In the genomic region with DNA sequence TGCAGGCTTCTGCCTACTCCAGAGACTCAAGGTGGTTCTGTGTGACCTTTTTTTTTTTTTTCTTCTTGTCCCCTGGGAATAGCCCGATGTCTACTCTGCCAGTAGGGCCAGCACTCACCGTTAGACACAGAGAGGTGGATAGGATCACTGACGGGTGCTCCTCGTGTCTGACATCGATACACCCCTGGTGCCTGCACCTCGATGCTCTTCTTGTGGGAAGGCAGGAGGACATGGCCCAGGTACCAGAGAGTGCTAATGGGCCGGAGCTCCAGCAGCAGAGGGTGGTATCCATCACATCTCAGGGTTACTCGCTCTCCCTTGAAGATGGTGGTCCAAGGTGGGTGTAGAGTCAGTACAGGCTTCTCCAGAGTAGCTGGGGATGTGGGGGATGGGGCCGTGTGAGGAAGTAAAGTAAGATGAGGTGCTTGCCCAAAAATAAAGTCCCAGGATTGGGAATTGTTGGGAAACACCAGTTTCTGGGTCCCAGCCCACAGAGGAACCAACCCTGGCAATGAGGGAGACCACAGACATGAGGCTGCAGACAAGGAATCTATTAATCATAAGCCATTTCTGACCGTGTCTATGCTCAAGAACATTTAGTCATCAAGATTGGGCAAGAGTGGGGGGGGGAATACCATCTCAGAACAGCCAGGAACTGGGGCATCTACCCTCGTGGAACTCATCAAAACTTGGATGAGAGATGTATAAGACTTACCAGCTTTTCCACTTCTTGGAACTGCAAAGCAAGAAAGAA, we compare ENCODE assay signal across 30 mouse cellular contexts. TPM values are rescaled to one million over a fixed set of nuclear protein-coding genes. Genes with fewer than 3 reads are reported as not detected.
DNase-seq lines count a peak whose midpoint lies in the region; ATAC-seq and TF ChIP-seq lines count a peak whose summit lies in the region.
"Had no signal": no experiment of that assay in that cellular context is flagged by ENCODE, and none has a peak within 500 bp of the region (broad histone marks: within the 10 kb centered on the region; RNA-seq: fewer than 3 reads in every experiment).

No protein-coding gene starts in this region.

- peak; percentile 31 for ATAC-seq in common myeloid progenitor, adult 5-6 weeks (replicated peaks; ENCODE audit: low read depth, poor library complexity, severe bottlenecking)
- ATAC-seq in forebrain, embryonic 14.5 days, result no peak
- ATAC-seq: activated CD4-positive, CD25-positive, alpha-beta regulatory T cell, adult 4 months; CD4-positive, CD25-positive, alpha-beta regulatory T cell, adult 4 months; forebrain, embryonic 16.5 days had no signal

- peak overlapping the region; percentile 62 for H3K4me2 ChIP-seq in myocyte (ENCODE audit: low read depth)
- no peak overlapping the region for H3K4me2 ChIP-seq in forebrain, embryonic 14.5 days (ENCODE audit: low read length)
- H3K4me2 ChIP-seq: embryonic facial prominence, embryonic 15.5 days; hindbrain, embryonic 12.5 days; liver, embryonic 15.5 days; lung, embryonic 15.5 days had no signal

- H3K79me3 ChIP-seq in C2C12 (ENCODE audit: low read depth), result no peaks in the 10 kb centered on the region

- H3K4me3 ChIP-seq in C2C12 (ENCODE audit: insufficient read depth, poor library complexity, severe bottlenecking), result no peak overlapping the region
- H3K4me3 ChIP-seq in myocyte, result no peak overlapping the region
- no peak overlapping the region for H3K4me3 ChIP-seq in forebrain, embryonic 14.5 days (ENCODE audit: low read depth, low read length)
- H3K4me3 ChIP-seq: embryonic facial prominence, embryonic 15.5 days; hindbrain, embryonic 12.5 days; limb, embryonic 10.5 days; liver, embryonic 15.5 days; lung, embryonic 15.5 days; midbrain, embryonic 10.5 days had no signal

- no peak for TF ChIP-seq CTCF in C2C12 (IDR thresholded peaks at IDR 0.05; ENCODE audit: control insufficient read depth, insufficient read depth, insufficient read length)

- DNase-seq in adrenal gland, postnatal 36 days, result peak; percentile 16 to 51
- no peak for DNase-seq in adrenal gland, adult 18-20 months (ENCODE audit: low spot score in 2 of 2)
- no peak for DNase-seq in forebrain, embryonic 14.5 days (ENCODE audit: low spot score)
- DNase-seq in cerebellum, adult 11-12 months, result no peak
- DNase-seq: cerebellum, adult 9-10 months; gastrocnemius, postnatal 10 days; heart, adult 18-20 months; kidney, adult 11 months; kidney, postnatal 14 days; liver; lung, postnatal 36 days had no signal

- peaks cover 9% of the 10 kb centered on the region for H3K27me3 ChIP-seq in C2C12 (ENCODE audit: control insufficient read depth, insufficient read depth, insufficient read length)
- H3K27me3 ChIP-seq in myocyte (ENCODE audit: control insufficient read depth, insufficient read depth, insufficient read length), result no peaks in the 10 kb centered on the region
- H3K27me3 ChIP-seq in forebrain, embryonic 14.5 days (replicated peaks; ENCODE audit: control insufficient read depth, insufficient read depth, low read length), result peaks cover 30% of the 10 kb centered on the region

- no peak overlapping the region for H3K9ac ChIP-seq in forebrain, embryonic 14.5 days (ENCODE audit: low read length)
- H3K9ac ChIP-seq: embryonic facial prominence, embryonic 15.5 days; hindbrain, embryonic 12.5 days; liver, embryonic 15.5 days; lung, embryonic 15.5 days had no signal

- no peak for TF ChIP-seq POLR2A in myocyte (IDR thresholded peaks at IDR 0.05; ENCODE audit: insufficient read length, low read depth)

- H3K36me3 ChIP-seq in C2C12 (ENCODE audit: control insufficient read depth, insufficient read depth), result no peaks in the 10 kb centered on the region
- no peaks in the 10 kb centered on the region for H3K36me3 ChIP-seq in myocyte (ENCODE audit: control insufficient read depth, insufficient read depth)
- no peaks in the 10 kb centered on the region for H3K36me3 ChIP-seq in forebrain, embryonic 14.5 days (ENCODE audit: control insufficient read depth, insufficient read depth, low read length)
- H3K36me3 ChIP-seq: embryonic facial prominence, embryonic 15.5 days; hindbrain, embryonic 12.5 days; limb, embryonic 10.5 days; liver, embryonic 15.5 days; lung, embryonic 15.5 days; midbrain, embryonic 10.5 days had no signal

- H3K79me2 ChIP-seq in C2C12 (ENCODE audit: control insufficient read depth, insufficient read depth) (no peaks in the 10 kb centered on the region), myocyte (ENCODE audit: control insufficient read depth, insufficient read depth) (no peaks in the 10 kb centered on the region)

- H3ac ChIP-seq in C2C12 (ENCODE audit: control insufficient read depth, insufficient read length, low read depth) (no peak overlapping the region), myocyte (ENCODE audit: control insufficient read depth, insufficient read length) (no peak overlapping the region)

- H3K4me1 ChIP-seq in forebrain, embryonic 14.5 days (ENCODE audit: control insufficient read depth, insufficient read depth, low read length), result peaks cover 6% of the 10 kb centered on the region; the same call in 1 of the 2 replicates
- H3K4me1 ChIP-seq: liver, embryonic 15.5 days had no signal

- WGBS in forebrain, embryonic 14.5 days, result 84% methylated on average over 11 of the region's 11 CpGs

- no peak overlapping the region for H3K27ac ChIP-seq in forebrain, embryonic 14.5 days (ENCODE audit: low read depth, low read length)
- H3K27ac ChIP-seq: embryonic facial prominence, embryonic 15.5 days; hindbrain, embryonic 12.5 days; limb, embryonic 10.5 days; liver, embryonic 15.5 days; lung, embryonic 15.5 days; midbrain, embryonic 10.5 days; stomach, postnatal 0 days had no signal

- no peaks in the 10 kb centered on the region for H3K9me3 ChIP-seq in forebrain, embryonic 14.5 days (replicated peaks; ENCODE audit: control insufficient read depth, low read length)
- H3K9me3 ChIP-seq: embryonic facial prominence, embryonic 15.5 days; hindbrain, embryonic 12.5 days; limb, embryonic 10.5 days; liver, embryonic 15.5 days; lung, embryonic 15.5 days; midbrain, embryonic 10.5 days had no signal

TF ChIP-seq in C2C12, 6 proteins besides CTCF, POLR2A, EP300 and RAD21:
- TF ChIP-seq USF1 (IDR thresholded peaks at IDR 0.05; ENCODE audit: low read depth), result no peak
- no peak for TF ChIP-seq MYOD1 (IDR thresholded peaks at IDR 0.05; ENCODE audit: control insufficient read depth, insufficient read length, low read depth)
- peak; percentile 35 for TF ChIP-seq FOSL1 (IDR thresholded peaks at IDR 0.05; ENCODE audit: insufficient read depth, low read length, poor library complexity, severe bottlenecking)
- no peak for TF ChIP-seq MAX (IDR thresholded peaks at IDR 0.05)
- peak; percentile 97 for TF ChIP-seq CEBPB (IDR thresholded peaks at IDR 0.05; ENCODE audit: low read depth)

TF ChIP-seq in myocyte, 11 proteins besides CTCF, POLR2A, EP300 and RAD21:
- peak; percentile 99 for TF ChIP-seq CEBPB (IDR thresholded peaks at IDR 0.05; ENCODE audit: insufficient read depth, poor library complexity, severe bottlenecking)
- TF ChIP-seq MYOD1 (IDR thresholded peaks at IDR 0.05; ENCODE audit: control insufficient read depth in 1 of 3, insufficient read length in 2 of 3, low read depth in 2 of 3), result no peak

RNA-seq across cellular contexts. Expression of a gene that starts 0.7 kb away (rescaled TPM):
- not detected for total RNA-seq in adrenal gland, postnatal 36 days (2021)
- total RNA-seq in adrenal gland, adult 18-20 months (2021), result not detected
- polyA plus RNA-seq in C2C12 (2012; fragmentation: generic; extraction: Trizol) (not detected), myocyte (2012; fragmentation: generic; extraction: Trizol) (1.6 TPM)
- total RNA-seq in common myeloid progenitor, adult 5-6 weeks (2017), result not detected in 2 replicates
- polyA plus RNA-seq in forebrain, embryonic 14.5 days (2014; fragmentation: Nextera tagmentation; extraction: Ambion mirVana), result not detected in 2 replicates
- total RNA-seq: ES-E14; gastrocnemius, postnatal 10 days; heart, adult 18-20 months; heart, postnatal 25 days had no signal
- polyA plus RNA-seq: activated CD4-positive, CD25-positive, alpha-beta regulatory T cell, adult 4 months; CD4-positive, CD25-positive, alpha-beta regulatory T cell, adult 4 months; hindbrain, embryonic 12.5 days; limb, embryonic 10.5 days; lung, embryonic 15.5 days; midbrain, embryonic 10.5 days had no signal

RNA-seq across cellular contexts. Expression of a gene that starts 15.3 kb away (rescaled TPM):
- under 1 TPM in 1 of 2 experiments, not detected in 1; 0.36 TPM for total RNA-seq in adrenal gland, postnatal 36 days (2021)
- total RNA-seq in adrenal gland, adult 18-20 months (2021), result under 1 TPM in 1 of 2 experiments, not detected in 1; 0.54 TPM
- polyA plus RNA-seq in C2C12 (2012; fragmentation: generic; extraction: Trizol) (not detected), myocyte (2012; fragmentation: generic; extraction: Trizol) (not detected)
- 1.4 TPM in 1 of 2 replicates, not detected in the other for total RNA-seq in common myeloid progenitor, adult 5-6 weeks (2017)
- polyA plus RNA-seq in forebrain, embryonic 14.5 days (2014; fragmentation: Nextera tagmentation; extraction: Ambion mirVana), result not detected in 2 replicates
- total RNA-seq: ES-E14; layer of hippocampus, adult 18-20 months; layer of hippocampus, postnatal 25 days had no signal
- polyA plus RNA-seq: brain, embryonic 14.5 days; embryonic facial prominence, embryonic 15.5 days; forebrain, embryonic 16.5 days; hindbrain, embryonic 12.5 days; limb, embryonic 10.5 days; midbrain, embryonic 10.5 days had no signal

RNA-seq across cellular contexts. Expression of a gene that starts 26.7 kb away (rescaled TPM):
- total RNA-seq in adrenal gland, postnatal 36 days (2021), result 10 to 100 TPM; 18.9 to 19.8 TPM
- 10 to 100 TPM; 13.5 to 18.2 TPM for total RNA-seq in adrenal gland, adult 18-20 months (2021)
- polyA plus RNA-seq in C2C12 (2012; fragmentation: generic; extraction: Trizol) (39.9 TPM), myocyte (2012; fragmentation: generic; extraction: Trizol) (26.8 TPM)
- 10.3 and 11.9 TPM in 2 replicates for total RNA-seq in common myeloid progenitor, adult 5-6 weeks (2017)
- 36.8 and 39.7 TPM in 2 replicates for polyA plus RNA-seq in forebrain, embryonic 14.5 days (2014; fragmentation: Nextera tagmentation; extraction: Ambion mirVana)

RNA-seq across cellular contexts. Expression of a gene that starts 27.2 kb away (rescaled TPM):
- under 1 TPM; 0.53 to 0.95 TPM for total RNA-seq in adrenal gland, postnatal 36 days (2021)
- total RNA-seq in adrenal gland, adult 18-20 months (2021), result under 1 TPM; 0.51 to 0.53 TPM
- polyA plus RNA-seq in C2C12 (2012; fragmentation: generic; extraction: Trizol) (0.12 TPM), myocyte (2012; fragmentation: generic; extraction: Trizol) (0.06 TPM)
- not detected in 2 replicates for total RNA-seq in common myeloid progenitor, adult 5-6 weeks (2017)
- 0.29 and 0.64 TPM in 2 replicates for polyA plus RNA-seq in forebrain, embryonic 14.5 days (2014; fragmentation: Nextera tagmentation; extraction: Ambion mirVana)
- polyA plus RNA-seq: activated CD4-positive, CD25-positive, alpha-beta regulatory T cell, adult 4 months; CD4-positive, CD25-positive, alpha-beta regulatory T cell, adult 4 months; heart, embryonic 14.5 days; hindbrain, embryonic 12.5 days had no signal

RNA-seq across cellular contexts. Expression of a gene that starts 44.5 kb away (rescaled TPM):
- 10 to 100 TPM; 34.5 to 40.6 TPM for total RNA-seq in adrenal gland, postnatal 36 days (2021)
- 10 to 100 TPM; 34.8 to 36.9 TPM for total RNA-seq in adrenal gland, adult 18-20 months (2021)
- polyA plus RNA-seq in C2C12 (2012; fragmentation: generic; extraction: Trizol), result 12.0 TPM
- total RNA-seq in common myeloid progenitor, adult 5-6 weeks (2017), result 19.8 and 28.6 TPM in 2 replicates
- polyA plus RNA-seq in myocyte (2012; fragmentation: generic; extraction: Trizol), result 40.2 TPM
- 7.5 and 8.9 TPM in 2 replicates for polyA plus RNA-seq in forebrain, embryonic 14.5 days (2014; fragmentation: Nextera tagmentation; extraction: Ambion mirVana)

Comparison
In these comparisons a context has a peak if more than half of its experiments do, and no peak if none do; other contexts are left out.
1. DNase-seq: peak in adrenal gland, postnatal 36 days (2 of 2); none in adrenal gland, adult 18-20 months (0 of 2), forebrain, embryonic 14.5 days (single experiment) and cerebellum, adult 11-12 months (single experiment).